Mouse (Mus musculus): ENCODE results near the gene Mrpl9.

Mrpl9 gene

GRCm38 (mm10) chr3:94465632-94466430 lies 22.7 kb downstream of the Mrpl9 start:
- peak; percentile 91 for DNase-seq (ENCODE audit: low read depth, low spot score)

- no peak for DNase-seq (ENCODE audit: low read depth, low spot score)
Observed at GRCm38 (mm10) chr3:94468931-94469330, 25.8 kb downstream of the Mrpl9 start.

GRCm38 (mm10) chr3:94472447-94473114 lies 29.5 kb downstream of the Mrpl9 start:
- DNase-seq (ENCODE audit: low read depth, low spot score): no peak

DNA sequence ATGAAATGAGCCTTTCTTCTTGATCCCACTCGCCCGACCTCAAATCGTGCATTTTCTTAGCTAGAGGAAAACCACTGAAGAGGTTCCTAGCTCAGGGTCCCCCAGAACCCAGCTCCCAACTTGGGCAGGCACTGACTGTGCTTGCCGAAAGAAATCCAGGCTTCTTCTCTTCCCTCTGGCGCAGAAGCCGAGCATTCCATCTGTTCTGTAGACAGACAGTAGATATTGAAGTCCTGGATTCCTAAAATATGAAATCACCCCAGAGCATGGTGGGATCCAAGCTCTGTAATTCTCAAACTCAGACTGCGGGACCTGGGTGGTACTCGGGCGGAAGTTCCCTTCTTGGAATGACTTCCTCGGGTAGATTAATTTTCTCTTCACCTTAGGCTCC lies 30.0 kb downstream of the Mrpl9 start:
- no peak for DNase-seq (ENCODE audit: low read depth, low spot score)

DNA sequence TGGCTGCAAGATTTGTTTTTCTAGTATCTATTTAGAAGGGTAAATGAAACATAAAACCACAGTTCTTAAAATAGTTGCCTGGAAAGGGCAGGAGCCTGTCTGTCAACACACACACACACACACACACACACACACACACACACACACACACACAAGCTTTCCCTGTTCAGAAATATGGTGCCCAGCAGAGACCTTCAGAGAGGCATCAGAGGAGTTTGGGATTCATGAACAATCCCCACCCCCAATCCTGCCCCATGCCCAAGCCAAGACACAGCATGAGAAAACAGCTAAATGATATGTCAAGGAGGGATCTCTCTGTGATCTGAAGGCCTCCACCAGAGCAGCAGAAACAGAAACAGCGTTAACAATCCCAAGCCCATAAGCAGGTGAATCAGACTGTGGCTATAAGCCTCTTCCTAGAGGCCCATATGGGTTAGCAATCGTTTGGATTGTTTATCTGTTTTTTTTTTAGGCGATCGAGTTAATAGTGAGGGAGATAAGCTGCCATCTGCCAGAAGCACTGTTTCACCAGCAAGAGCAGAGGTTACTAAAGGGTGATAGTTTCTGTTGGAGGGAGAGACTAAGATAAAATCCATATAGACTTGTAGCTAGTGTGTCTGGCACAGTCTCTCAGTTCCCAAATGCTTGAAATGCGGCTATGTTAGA lies 30.6 kb downstream of the Mrpl9 start:
- DNase-seq (ENCODE audit: low read depth, low spot score): no peak

DNA sequence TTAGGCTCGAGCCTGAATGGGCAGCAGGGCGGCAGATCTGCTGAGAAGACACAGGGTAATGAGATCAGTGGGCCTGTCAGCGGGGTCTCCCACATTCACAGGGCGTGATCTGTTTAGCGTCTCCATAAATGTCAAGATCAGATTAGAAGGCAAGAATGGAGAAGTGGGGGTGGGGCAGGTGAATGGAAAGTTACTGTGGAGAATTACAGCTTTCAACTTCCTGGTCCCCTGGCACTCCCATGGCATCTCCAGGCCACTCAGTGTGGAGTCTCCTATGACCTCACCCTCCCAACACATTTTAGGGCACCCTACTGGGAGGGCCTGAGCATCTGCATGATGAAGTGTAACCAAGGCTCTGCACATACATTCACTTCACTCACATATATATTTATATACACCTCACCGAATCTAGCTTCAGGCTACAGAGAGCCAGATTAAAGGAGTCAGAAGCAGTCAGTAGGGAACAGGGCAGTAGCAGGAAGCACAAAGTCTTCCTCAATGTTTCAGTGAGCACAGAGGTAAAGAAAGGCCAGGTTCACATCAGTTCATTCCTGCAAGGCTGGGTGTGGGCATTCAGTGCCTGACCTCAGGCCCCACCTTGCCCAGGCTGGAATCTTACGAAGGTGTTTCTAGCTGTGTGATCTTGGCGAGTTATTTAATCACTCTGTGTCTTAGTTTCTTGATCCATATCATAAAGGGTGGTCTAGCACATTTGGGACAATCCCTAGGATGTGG lies 33.4 kb downstream of the Mrpl9 start:
- DNase-seq (ENCODE audit: low read depth, low spot score): no peak

DNA sequence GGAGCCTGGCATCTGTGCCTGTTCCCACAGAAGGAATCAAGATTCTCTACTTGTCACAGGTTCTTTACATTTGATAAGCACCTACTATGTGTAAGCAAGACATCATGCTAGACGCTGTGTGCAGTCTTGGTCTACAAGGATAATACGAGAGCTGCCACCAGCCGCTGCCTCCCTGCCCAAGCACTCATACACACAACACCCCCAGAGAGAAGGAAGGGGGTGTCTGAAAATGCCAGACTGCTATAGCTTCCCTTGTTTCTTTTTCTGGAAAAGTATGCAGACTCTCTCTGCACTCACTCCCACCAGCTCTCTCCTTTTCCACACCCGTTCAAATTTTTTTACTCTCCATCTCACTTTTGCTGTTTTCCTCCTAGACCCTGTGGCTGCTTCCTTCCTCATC lies 34.3 kb downstream of the Mrpl9 start:
- DNase-seq (ENCODE audit: low read depth, low spot score): peak; percentile 91

- peak; percentile 97 for DNase-seq (ENCODE audit: low read depth, low spot score)
Observed at GRCm38 (mm10) chr3:94477981-94478422, 34.9 kb downstream of the Mrpl9 start, which contains the start of gene Celf3. Gene Celf3 (plus strand): TSS chr3:94478295.

- DNase-seq (ENCODE audit: low read depth, low spot score): no peak
Observed at GRCm38 (mm10) chr3:94478591-94479169, 35.6 kb downstream of the Mrpl9 start.

GRCm38 (mm10) chr3:94479564-94479963 lies 36.4 kb downstream of the Mrpl9 start:
- DNase-seq (ENCODE audit: low read depth, low spot score): no peak

DNA sequence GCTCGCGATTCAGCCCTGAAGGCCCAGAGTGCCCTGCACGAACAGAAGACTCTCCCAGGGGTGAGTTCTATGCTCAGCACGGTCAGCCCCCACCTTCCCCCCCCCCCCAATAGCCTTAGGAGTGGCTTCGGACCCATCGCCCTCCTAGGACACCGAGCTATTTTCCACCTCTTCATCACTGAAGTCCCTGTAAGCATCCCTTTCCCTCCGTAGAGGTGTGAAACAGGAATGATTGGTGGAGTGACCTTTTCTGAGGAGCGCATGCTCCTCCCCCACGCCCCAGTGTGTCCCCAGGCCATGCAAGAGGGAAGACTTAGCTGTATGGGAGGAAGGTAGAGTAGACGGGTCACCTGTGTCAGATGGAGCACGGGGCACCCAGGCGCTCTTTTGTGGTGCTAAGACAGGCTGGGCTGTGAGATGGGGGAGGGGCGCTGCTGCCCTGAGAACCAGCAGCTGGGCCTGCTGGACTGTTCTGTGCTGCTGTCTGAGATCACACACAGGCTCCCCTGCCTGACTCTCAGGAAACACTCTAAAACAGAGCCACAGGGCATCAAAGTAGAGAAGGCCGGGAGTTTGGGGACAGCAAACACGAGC lies 37.3 kb downstream of the Mrpl9 start, which contains the start of gene Riiad1:
Gene Riiad1 (minus strand): TSS at position 51 of the 594 bp plus-strand sequence.
- no peak for DNase-seq (ENCODE audit: low read depth, low spot score)

- DNase-seq (ENCODE audit: low read depth, low spot score): no peak
Observed at GRCm38 (mm10) chr3:94481429-94481828, 38.3 kb downstream of the Mrpl9 start.

DNA sequence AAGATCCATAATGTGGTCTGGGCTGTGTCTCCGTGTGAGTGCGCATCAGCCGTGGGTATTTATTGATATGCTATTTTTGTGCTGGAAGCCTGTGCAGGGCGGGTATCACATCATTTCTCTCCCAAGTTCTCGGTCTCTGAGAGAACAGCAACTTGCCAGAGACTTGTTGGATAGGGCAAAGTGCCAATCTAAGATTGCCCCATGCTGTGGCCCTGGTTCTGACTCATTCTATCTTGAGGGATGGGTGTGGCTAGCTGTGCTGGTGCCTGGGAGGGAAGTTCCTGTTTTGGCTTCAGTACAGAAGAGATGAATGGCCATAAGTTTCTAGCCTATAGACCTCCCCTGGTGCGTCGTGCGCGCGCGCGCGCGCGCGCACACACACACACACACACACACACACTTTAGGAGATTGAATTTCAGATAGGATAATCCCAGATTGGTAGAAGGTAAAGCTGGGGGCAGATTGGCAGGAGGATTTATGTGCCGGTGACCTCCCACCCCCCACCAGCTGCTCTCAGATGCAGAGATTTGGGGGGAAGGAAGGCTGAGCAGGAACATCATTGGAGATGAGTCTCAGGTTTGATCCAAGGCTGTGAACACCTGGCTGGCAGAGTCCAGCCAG lies 39.8 kb downstream of the Mrpl9 start:
- DNase-seq (ENCODE audit: low read depth, low spot score): peak; percentile 83

- peak; percentile 97 for DNase-seq (ENCODE audit: low read depth, low spot score)
Observed at GRCm38 (mm10) chr3:94483790-94484439, 40.8 kb downstream of the Mrpl9 start.

GRCm38 (mm10) chr3:94485922-94486321 lies 42.8 kb downstream of the Mrpl9 start:
- DNase-seq (ENCODE audit: low read depth, low spot score): no peak

- DNase-seq (ENCODE audit: low read depth, low spot score): no peak
Observed at GRCm38 (mm10) chr3:94487581-94487980, 44.5 kb downstream of the Mrpl9 start.

GRCm38 (mm10) chr3:94497162-94497561 lies 54.0 kb downstream of the Mrpl9 start:
- DNase-seq (ENCODE audit: low read depth, low spot score): no peak
